Mouse (Mus musculus): ENCODE measurements around the gene Sdk1.

- no peak for TF ChIP-seq CTCF (IDR thresholded peaks at IDR 0.05; ENCODE audit: low read depth, low read length)
- no peak for TF ChIP-seq POLR2A (IDR thresholded peaks at IDR 0.05; ENCODE audit: extremely low read depth, insufficient read depth, low read length)
Observed at GRCm38 (mm10) chr5:141317095-141317494, 75.8 kb downstream of the Sdk1 start.
